18 mouse cellular contexts compared by ENCODE assay signal in the genomic region with DNA sequence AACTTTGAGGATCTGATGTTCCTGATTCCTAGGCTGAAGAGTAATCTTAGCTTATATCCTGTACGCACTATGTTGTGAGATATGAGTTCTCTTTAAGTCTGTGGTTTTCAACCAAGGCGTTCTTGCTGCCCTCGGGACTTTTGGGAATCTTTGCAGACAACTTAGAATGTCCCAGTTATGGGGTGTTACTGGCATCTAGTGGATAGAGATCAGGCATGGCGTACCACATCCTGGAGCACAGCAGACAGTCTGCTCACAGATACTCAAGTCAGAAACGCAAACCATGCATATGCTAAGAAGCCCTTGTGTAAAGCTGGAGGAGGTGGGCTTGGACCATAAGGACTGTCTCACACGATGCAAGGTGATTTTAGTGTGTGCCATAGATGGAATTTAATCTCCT.
DNase-seq lines count a peak whose midpoint lies in the region; ATAC-seq and TF ChIP-seq lines count a peak whose summit lies in the region.
"Had no signal": no experiment of that assay in that cellular context is flagged by ENCODE, and none has a peak within 500 bp of the region (broad histone marks: within the 10 kb centered on the region; RNA-seq: fewer than 3 reads in every experiment).

No protein-coding gene starts in this region.

- no peak overlapping the region for H3K4me3 ChIP-seq in gastrocnemius, adult 2 months
- no peak overlapping the region for H3K4me3 ChIP-seq in left cerebral cortex, adult 2 months
- no peak overlapping the region for H3K4me3 ChIP-seq in midbrain, embryonic 15.5 days
- H3K4me3 ChIP-seq: heart, embryonic 10.5 days; kidney, embryonic 15.5 days had no signal

- H3K4me2 ChIP-seq in midbrain, embryonic 15.5 days: no peak overlapping the region
- H3K4me2 ChIP-seq: kidney, embryonic 15.5 days had no signal

- no peaks in the 10 kb centered on the region for H3K36me3 ChIP-seq in midbrain, embryonic 15.5 days (replicated peaks)
- H3K36me3 ChIP-seq: heart, embryonic 10.5 days; kidney, embryonic 15.5 days had no signal

- peaks cover 27% of the 10 kb centered on the region for H3K4me1 ChIP-seq in midbrain, embryonic 15.5 days

- 83% methylated on average over 6 of the region's 6 CpGs for WGBS in midbrain, embryonic 15.5 days

- intact Hi-C loops in gastrocnemius, adult 2 months (cut with DNase I): no loop called here
- intact Hi-C loops in left cerebral cortex, adult 2 months (cut with DNase I): no loop called here
- intact Hi-C loops in left cerebral cortex, postnatal 36 days (cut with DNase I): no loop called here

- no peak overlapping the region for H3K9ac ChIP-seq in midbrain, embryonic 15.5 days
- H3K9ac ChIP-seq: kidney, embryonic 15.5 days had no signal

- DNase-seq in gastrocnemius, adult 2 months: no peak
- no peak for DNase-seq in gastrocnemius, postnatal 10 days
- DNase-seq in left cerebral cortex, adult 2 months (ENCODE audit: extremely low spot score in 1 of 2, low spot score in 2 of 2): no peak
- no peak for DNase-seq in left cerebral cortex, postnatal 36 days (ENCODE audit: low spot score in 2 of 2)
- peak; percentile 5 for DNase-seq in adipocyte (ENCODE audit: low spot score)
- no peak for DNase-seq in spleen, postnatal 14 days (ENCODE audit: low spot score in 2 of 2)
- DNase-seq: adrenal gland, adult 8-10 months; cerebellum, adult 8-10 months; cerebellum, postnatal 36 days; kidney, adult 11 months; lung, adult 18-20 months; lung, postnatal 14 days had no signal

- no peaks in the 10 kb centered on the region for H3K9me3 ChIP-seq in midbrain, embryonic 15.5 days
- H3K9me3 ChIP-seq: heart, embryonic 10.5 days; kidney, embryonic 15.5 days had no signal

- no peak for ATAC-seq in midbrain, embryonic 15.5 days (replicated peaks)
- ATAC-seq: forebrain, embryonic 16.5 days; hindbrain, embryonic 16.5 days; Patski had no signal

- peak; percentile 8; the same call in 1 of the 2 replicates for TF ChIP-seq CTCF in gastrocnemius, adult 2 months (IDR thresholded peaks at IDR 0.05)
- peak; percentile 10 for TF ChIP-seq CTCF in left cerebral cortex, adult 2 months (IDR thresholded peaks at IDR 0.05)

- no peaks in the 10 kb centered on the region for H3K27me3 ChIP-seq in midbrain, embryonic 15.5 days (replicated peaks)
- H3K27me3 ChIP-seq: Patski had no signal

- H3K27ac ChIP-seq in gastrocnemius, adult 2 months: no peak overlapping the region
- H3K27ac ChIP-seq in left cerebral cortex, adult 2 months: no peak overlapping the region
- peak overlapping the region; percentile 80; the same call in 1 of the 2 replicates for H3K27ac ChIP-seq in midbrain, embryonic 15.5 days
- H3K27ac ChIP-seq: heart, embryonic 10.5 days; kidney, embryonic 15.5 days had no signal
